Mouse (Mus musculus): ENCODE data around the gene Gm5935. TPM values are rescaled to one million over a fixed set of nuclear protein-coding genes. Genes with fewer than 3 reads are reported as not detected.
"Not testable (repeated sequence)": the region's sequence is repeated elsewhere in the genome, so short reads cannot be mapped to it uniquely, and the experiment has no call there.

Gene Gm5935
- total RNA-seq (2017): not detected in 3 replicates

DNA sequence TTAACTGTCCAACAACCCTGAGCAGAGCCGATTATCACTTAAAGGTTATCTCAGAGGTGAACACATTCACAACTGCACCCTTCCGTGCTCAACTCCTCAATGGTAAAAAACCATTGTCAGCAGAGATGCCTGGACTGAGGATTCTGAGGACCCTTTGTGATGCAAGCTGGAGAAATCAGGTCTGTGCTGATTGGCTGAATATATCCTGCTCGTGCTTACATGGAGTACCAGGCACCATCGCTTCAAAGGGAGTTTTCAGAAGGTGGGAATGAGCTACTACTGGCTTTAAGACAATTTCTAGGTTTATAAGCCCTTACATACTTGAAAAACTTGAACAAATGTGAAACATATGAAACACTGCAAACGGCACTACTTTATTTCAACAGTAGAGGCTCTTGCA lies at the start of gene Gm5935:
Gene Gm5935, minus strand, starts transcription at position 101 of the 400 bp plus-strand sequence.
- not testable (repeated sequence) for ATAC-seq (replicated peaks; ENCODE audit: insufficient number of reproducible peaks, low FRiP score, low TSS enrichment, poor library complexity, severe bottlenecking)

Other genes with a start within 250 kb of the Gm5935 start
- gene Gm4297, start 200.3 kb downstream of the Gm5935 start, total RNA-seq (2017): not detected in 3 replicates